Comparison of ENCODE assay signal across 9 mouse cellular contexts in genomic region chr9:61791435-61792064, GRCm38 (mm10).
DNase-seq lines count a peak whose midpoint lies in the region; TF ChIP-seq lines count a peak whose summit lies in the region.
"Had no signal": no experiment of that assay in that cellular context is flagged by ENCODE, and none has a peak within 500 bp of the region (broad histone marks: within the 10 kb centered on the region; RNA-seq: fewer than 3 reads in every experiment).

No protein-coding gene starts in this region.

- WGBS in thymus, adult 2 months: 85% methylated on average over 11 of the region's 11 CpGs

- H3K27me3 ChIP-seq in thymus, adult 2 months (ENCODE audit: control insufficient read depth, insufficient read depth, low read length): no peaks in the 10 kb centered on the region
- H3K27me3 ChIP-seq: forebrain, embryonic 15.5 days had no signal

- TF ChIP-seq POLR2A in brain, embryonic 14.5 days (IDR thresholded peaks at IDR 0.05; ENCODE audit: borderline replicate concordance, extremely low read depth, insufficient read depth, insufficient read length, poor library complexity, severe bottlenecking): no peak
- TF ChIP-seq POLR2A in thymus, adult 2 months (IDR thresholded peaks at IDR 0.05; ENCODE audit: control insufficient read depth, extremely low read depth, insufficient read depth, low read length, poor library complexity): no peak

- H3K36me3 ChIP-seq in thymus, adult 2 months (ENCODE audit: control insufficient read depth, insufficient read depth, low read length): no peaks in the 10 kb centered on the region
- H3K36me3 ChIP-seq: forebrain, embryonic 15.5 days had no signal

- intact Hi-C loops in left cerebral cortex, postnatal 36 days (cut with DNase I): no loop called here
- intact Hi-C loops in heart, postnatal 10 days (cut with DNase I): no loop called here

- H3K4me3 ChIP-seq in thymus, adult 2 months (ENCODE audit: control insufficient read depth, insufficient read depth, low read length): no peak overlapping the region
- H3K4me3 ChIP-seq: forebrain, embryonic 15.5 days had no signal

- H3K27ac ChIP-seq in thymus, adult 2 months (ENCODE audit: control insufficient read depth, insufficient read depth, low read length): no peak overlapping the region
- H3K27ac ChIP-seq: forebrain, embryonic 15.5 days had no signal

- DNase-seq in brain, embryonic 14.5 days (ENCODE audit: low read depth): peak; percentile 85
- DNase-seq in cerebellum, adult 9-10 months: peak; percentile 93
- peak; percentile 57 to 70 for DNase-seq in layer of hippocampus, adult 8-10 months (ENCODE audit: low spot score in 2 of 2)
- DNase-seq in left cerebral cortex, postnatal 36 days (ENCODE audit: low spot score in 2 of 2): peak; percentile 70 to 72
- DNase-seq in retina, embryonic 14.5 days (ENCODE audit: low spot score): no peak
- DNase-seq in thymus, postnatal 10 days (ENCODE audit: low spot score in 2 of 2): no peak
- no peak for DNase-seq in heart, postnatal 10 days
- DNase-seq in thymus, adult 2 months: no peak

- H3K4me1 ChIP-seq in thymus, adult 2 months (replicated peaks; ENCODE audit: control insufficient read depth, insufficient read depth, low read length): peaks cover 9% of the 10 kb centered on the region

- TF ChIP-seq CTCF in brain, embryonic 14.5 days (IDR thresholded peaks at IDR 0.05; ENCODE audit: borderline replicate concordance, extremely low read depth, insufficient read depth, insufficient read length): no peak
- TF ChIP-seq CTCF in thymus, adult 2 months (IDR thresholded peaks at IDR 0.05; ENCODE audit: borderline replicate concordance, control insufficient read depth, extremely low read depth, insufficient read depth, low read length, poor library complexity): no peak

Comparison
In these comparisons a context has a peak if more than half of its experiments do, and no peak if none do; other contexts are left out.
1. DNase-seq: peak in brain, embryonic 14.5 days (single experiment), cerebellum, adult 9-10 months (single experiment), layer of hippocampus, adult 8-10 months (2 of 2) and left cerebral cortex, postnatal 36 days (2 of 2); none in retina, embryonic 14.5 days (single experiment), thymus, postnatal 10 days (0 of 2), heart, postnatal 10 days (0 of 2) and thymus, adult 2 months (single experiment).